Mouse (Mus musculus) kidney, embryonic 15.5 days (tissue): ENCODE data around the gene Caly. TPM values are rescaled to one million over a fixed set of nuclear protein-coding genes. Genes with fewer than 3 reads are reported as not detected.

Experiments used
- ATAC-seq: fragments of 200-750 bp; cut with Nextera tagmentation; replicated peaks from 2 replicates; pipeline ENCODE4 v1.8.0; 2017; ENCODE audit warnings: moderate TSS enrichment; ENCODE audit not compliant: low FRiP score
- H3K27ac ChIP-seq: fragments of 300-500 bp; sonication (generic); 2 replicates; pipeline ENCODE4 v1.5.1; 2015; ENCODE audit warnings: mild to moderate bottlenecking, inconsistent platforms
- H3K27me3 ChIP-seq: fragments of 300-500 bp; sonication (generic); 2 replicates; pipeline ENCODE4 v1.6.1; 2015; ENCODE audit warnings: inconsistent platforms
- H3K36me3 ChIP-seq: fragments of 300-500 bp; sonication (generic); 2 replicates; pipeline ENCODE4 v1.6.1; 2015; ENCODE audit warnings: inconsistent platforms
- H3K4me1 ChIP-seq: fragments of 300-500 bp; sonication (generic); 2 replicates; pipeline ENCODE4 v1.6.1; 2015; ENCODE audit warnings: inconsistent platforms
- H3K4me2 ChIP-seq: fragments of 300-500 bp; sonication (generic); 2 replicates; pipeline ENCODE4 v1.6.1; 2015; ENCODE audit warnings: moderate library complexity, mild to moderate bottlenecking, inconsistent platforms
- H3K4me3 ChIP-seq: fragments of 300-500 bp; sonication (generic); replicated peaks from 2 replicates; pipeline ENCODE4 v1.5.1; 2015; ENCODE audit warnings: mild to moderate bottlenecking, inconsistent platforms
- H3K9ac ChIP-seq: fragments of 300-500 bp; sonication (generic); 2 replicates; pipeline ENCODE4 v1.6.1; 2015; ENCODE audit warnings: mild to moderate bottlenecking, inconsistent platforms
- H3K9me3 ChIP-seq: fragments of 300-500 bp; sonication (generic); replicated peaks from 2 replicates; pipeline ENCODE4 v1.6.1; 2016; ENCODE audit warnings: inconsistent platforms
- WGBS: fragments of 180-500 bp; shearing (Covaris S2); methylation state at CpG from one replicate; pipeline ENCODE4 v1.1.7; 2015; ENCODE audit warnings: mixed read lengths; 5-methylcytosine and 5-hydroxymethylcytosine counted together
- polyA plus RNA-seq: library from polyadenylated mRNA; unstranded; fragments of >200 nt; fragmentation: Nextera tagmentation; extraction: Ambion mirVana; gene quantifications from 2 replicates; pipeline ENCODE4 v1.2.1, GENCODE M21; 2015

Gene Caly
- polyA plus RNA-seq, 1 experiment from 2014 or later = 2.1 TPM

- Histone ChIP-seq H3K27me3 (no peaks in the 10 kb centered on the region), H3K36me3 (peaks cover 64% of the 10 kb centered on the region), H3K4me2 (no peak overlapping the region), H3K4me3 (no peak overlapping the region), H3K9ac (no peak overlapping the region), H3K4me1 (0 out of 2 replicates have a peak, but pooled peaks cover 4% of the 10 kb centered on the region), H3K27ac (no peak overlapping the region), H3K9me3 (no peaks in the 10 kb centered on the region)
- ATAC-seq = no peak
- WGBS = 72% methylated on average over 3 of the region's 3 CpGs
Measured at GRCm38 (mm10) chr7:140111943-140112342, 29.6 kb upstream of the Caly start.

GRCm38 (mm10) chr7:140104009-140104408, 21.7 kb upstream of the Caly start:
- no peak overlapping the region for H3K27ac ChIP-seq
- H3K9me3 ChIP-seq = no peaks in the 10 kb centered on the region
- ATAC-seq = no peak
- H3K4me3 ChIP-seq = no peak overlapping the region
- peaks cover 38% of the 10 kb centered on the region for H3K36me3 ChIP-seq
- no peaks in the 10 kb centered on the region for H3K27me3 ChIP-seq
- H3K4me2 ChIP-seq = no peak overlapping the region
- no peak overlapping the region for H3K9ac ChIP-seq
- H3K4me1 ChIP-seq = peaks cover 15% of the 10 kb centered on the region
- 84% methylated on average over 4 of the region's 4 CpGs for WGBS

DNA sequence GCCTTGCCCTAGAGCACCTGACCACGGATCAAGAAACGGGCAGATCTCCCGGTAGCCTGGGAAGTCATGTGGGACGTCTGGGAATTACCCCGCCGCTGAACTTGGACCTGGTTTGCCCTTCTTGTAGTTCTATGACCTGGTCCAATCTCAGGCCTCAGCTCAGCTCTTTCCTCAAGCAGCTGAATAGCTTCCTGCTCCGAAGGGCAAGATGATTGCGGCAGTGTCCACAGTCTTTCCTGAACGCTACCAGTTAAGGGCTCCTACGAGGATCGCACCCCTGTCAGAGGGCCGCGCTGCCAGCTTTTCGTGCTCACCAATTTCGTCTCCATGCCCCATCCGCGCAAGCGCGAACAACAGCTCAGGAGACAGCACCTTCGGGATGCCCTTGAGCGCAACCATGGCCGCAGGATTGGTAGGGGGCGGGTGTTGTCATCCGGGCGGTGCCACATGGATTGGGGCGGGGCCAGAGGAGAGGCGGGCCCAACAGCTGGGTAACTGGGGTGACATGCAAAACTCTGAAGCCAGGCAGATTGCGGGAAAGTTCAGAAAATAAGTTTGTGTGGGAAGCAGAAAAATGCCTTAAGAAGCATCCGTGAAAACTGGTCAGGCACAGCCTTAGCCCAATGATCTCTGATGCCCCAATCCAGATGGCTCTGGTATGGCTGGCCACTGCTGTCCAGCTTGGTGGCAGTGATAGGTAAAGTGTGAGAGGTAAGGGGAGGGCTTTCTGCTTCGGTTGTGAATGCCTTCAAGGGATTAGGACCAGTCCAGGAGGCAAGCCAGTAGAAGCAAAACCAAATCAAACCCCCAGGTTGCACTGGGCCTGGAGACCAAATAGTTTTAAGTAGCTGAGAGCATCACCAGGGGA, 19.9 kb upstream of the Caly start, which contains the start of gene Fuom:
Fuom (minus strand) TSS at position 449 of the 868 bp plus-strand sequence.
- Histone ChIP-seq H3K27me3 (no peaks in the 10 kb centered on the region), H3K27ac (peak within 1 kb of the TSS; percentile 76), H3K4me3 (peak within 1 kb of the TSS; percentile 51), H3K36me3 (peaks cover 20% of the 10 kb centered on the region), H3K4me2 (peak within 1 kb of the TSS; percentile 82), H3K4me1 (peaks cover 15% of the 10 kb centered on the region), H3K9me3 (no peaks in the 10 kb centered on the region), H3K9ac (peak within 1 kb of the TSS; percentile 53)
- peak; percentile 94 for ATAC-seq
- WGBS = 1% methylated on average over 30 of the region's 30 CpGs

DNA sequence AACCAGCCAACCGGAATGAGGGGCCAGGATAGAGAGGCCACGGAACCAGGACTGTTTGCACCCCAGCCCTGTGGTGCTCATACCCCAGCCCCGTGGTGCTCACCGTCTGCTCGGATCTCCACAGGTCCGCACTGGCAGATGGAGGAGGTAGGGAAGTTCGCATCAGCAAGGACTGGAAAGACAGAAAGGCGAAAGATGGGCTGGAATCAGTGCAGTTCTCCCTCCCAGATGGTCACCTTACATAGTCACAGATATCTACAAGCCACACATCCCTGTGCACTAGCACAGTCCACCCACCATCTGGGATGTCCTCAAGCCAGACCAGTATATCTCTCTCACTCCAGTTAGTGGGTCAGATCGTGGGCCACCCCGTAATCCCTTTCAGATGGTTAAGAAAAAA, 19.1 kb upstream of the Caly start:
- Histone ChIP-seq H3K4me2 (peak overlapping the region; percentile 82), H3K4me3 (peak overlapping the region; percentile 51), H3K36me3 (peaks cover 13% of the 10 kb centered on the region), H3K27ac (no peak overlapping the region), H3K27me3 (no peaks in the 10 kb centered on the region), H3K4me1 (peaks cover 15% of the 10 kb centered on the region), H3K9me3 (no peaks in the 10 kb centered on the region), H3K9ac (no peak overlapping the region)
- 73% methylated on average over 10 of the region's 10 CpGs for WGBS
- no peak for ATAC-seq

DNA sequence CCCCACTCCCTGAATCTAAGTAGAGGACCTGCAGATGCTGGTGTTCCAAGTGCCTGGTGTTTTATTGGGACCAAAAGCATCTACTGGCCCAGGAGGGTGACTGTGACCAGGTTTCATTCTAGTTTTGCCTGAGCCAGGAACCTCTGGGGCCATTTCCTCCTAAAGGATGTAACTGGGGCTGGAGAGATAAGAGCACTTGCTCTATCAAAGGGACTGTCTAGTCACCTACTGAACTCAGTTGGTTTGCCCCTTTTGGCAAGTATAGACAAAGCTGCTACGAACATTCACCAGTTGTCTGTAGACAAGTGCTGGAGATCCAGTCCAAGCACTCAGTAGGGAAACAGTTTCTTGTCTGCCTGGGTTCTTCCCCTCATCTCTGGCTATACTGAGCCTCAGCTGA, 16.1 kb upstream of the Caly start:
- Histone ChIP-seq H3K4me2 (no peak overlapping the region), H3K27me3 (no peaks in the 10 kb centered on the region), H3K9ac (no peak overlapping the region), H3K27ac (no peak overlapping the region), H3K4me1 (peaks cover 22% of the 10 kb centered on the region), H3K36me3 (no peaks in the 10 kb centered on the region; the same call in 1 of the 2 replicates), H3K9me3 (no peaks in the 10 kb centered on the region), H3K4me3 (no peak overlapping the region)
- 87% methylated on average over 1 of the region's 1 CpGs for WGBS
- ATAC-seq = no peak

DNA sequence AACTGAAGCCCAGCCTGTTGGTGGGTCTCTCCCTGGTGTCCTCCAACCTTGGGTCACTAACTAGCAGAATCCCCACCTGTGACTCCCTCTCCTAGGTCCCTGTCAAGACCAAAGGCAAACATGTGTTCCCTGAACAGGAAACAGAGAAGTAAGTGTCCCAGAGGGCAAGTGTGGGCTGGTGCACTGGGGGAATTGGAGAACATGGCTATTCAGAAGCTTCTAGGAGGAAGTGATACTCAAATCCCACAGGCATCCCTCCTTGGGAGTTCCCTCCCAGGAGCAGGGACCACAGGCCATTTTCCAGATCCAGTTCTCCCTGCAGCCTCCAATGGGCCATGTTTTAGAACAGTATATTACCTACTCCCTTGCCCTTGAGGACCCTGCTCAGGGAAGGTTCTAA, 13.7 kb upstream of the Caly start:
- Histone ChIP-seq H3K27me3 (no peaks in the 10 kb centered on the region), H3K4me1 (peaks cover 9% of the 10 kb centered on the region), H3K9ac (no peak overlapping the region), H3K4me3 (no peak overlapping the region), H3K27ac (no peak overlapping the region), H3K4me2 (no peak overlapping the region), H3K36me3 (no peaks in the 10 kb centered on the region; the same call in 1 of the 2 replicates), H3K9me3 (no peaks in the 10 kb centered on the region)
- ATAC-seq = no peak

DNA sequence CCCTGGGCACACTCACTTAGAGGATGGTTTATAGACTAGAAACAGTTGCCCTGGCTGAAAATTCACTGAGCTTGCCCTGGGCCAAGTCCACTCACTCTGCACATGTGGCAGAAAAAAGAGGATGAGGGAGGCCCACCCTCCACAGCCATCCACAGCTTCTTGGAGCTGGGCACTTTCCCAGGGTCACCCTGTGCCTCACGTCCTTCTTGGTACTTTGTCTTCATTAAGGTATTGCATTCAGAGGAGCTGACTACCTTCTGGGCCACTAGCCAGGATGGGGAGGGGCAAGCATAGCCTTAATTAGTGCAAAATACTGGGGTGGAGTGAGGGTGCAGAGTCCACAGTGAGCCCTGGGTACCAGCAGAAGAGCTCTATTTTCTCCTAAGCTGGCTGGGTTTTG, 13.2 kb upstream of the Caly start:
- Histone ChIP-seq H3K4me1 (peaks cover 8% of the 10 kb centered on the region), H3K27me3 (no peaks in the 10 kb centered on the region), H3K4me2 (no peak overlapping the region), H3K4me3 (no peak overlapping the region), H3K9ac (no peak overlapping the region), H3K27ac (no peak overlapping the region), H3K9me3 (no peaks in the 10 kb centered on the region), H3K36me3 (no peaks in the 10 kb centered on the region; the same call in 1 of the 2 replicates)
- 0 out of 2 replicates have a peak, but pooled peaks have one; percentile 7 for ATAC-seq
- WGBS = 40% methylated on average over 1 of the region's 1 CpGs

GRCm38 (mm10) chr7:140094954-140095353, 12.6 kb upstream of the Caly start:
- 0 out of 2 replicates have a peak overlapping the region, but pooled peaks have one; percentile 32 for H3K27ac ChIP-seq
- peak; percentile 57; the same call in 1 of the 2 replicates for ATAC-seq
- no peaks in the 10 kb centered on the region; the same call in 1 of the 2 replicates for H3K36me3 ChIP-seq
- no peaks in the 10 kb centered on the region for H3K9me3 ChIP-seq
- H3K9ac ChIP-seq = no peak overlapping the region
- H3K4me2 ChIP-seq = no peak overlapping the region
- no peak overlapping the region for H3K4me3 ChIP-seq
- 52% methylated on average over 5 of the region's 5 CpGs for WGBS
- peaks cover 8% of the 10 kb centered on the region for H3K4me1 ChIP-seq
- no peaks in the 10 kb centered on the region for H3K27me3 ChIP-seq

- 59% methylated on average over 5 of the region's 5 CpGs for WGBS
- Histone ChIP-seq H3K27me3 (no peaks in the 10 kb centered on the region), H3K27ac (no peak within 1 kb of the TSS), H3K9me3 (no peaks in the 10 kb centered on the region), H3K4me2 (no peak within 1 kb of the TSS), H3K9ac (no peak within 1 kb of the TSS), H3K4me1 (peaks cover 8% of the 10 kb centered on the region), H3K4me3 (no peak within 1 kb of the TSS), H3K36me3 (no peaks in the 10 kb centered on the region)
- ATAC-seq = no peak
Measured at GRCm38 (mm10) chr7:140092924-140093528, 10.7 kb upstream of the Caly start, which contains the start of gene Prap1. Gene Prap1 (plus strand): TSS chr7:140093395.

GRCm38 (mm10) chr7:140090601-140091000, 8.3 kb upstream of the Caly start:
- 74% methylated on average over 10 of the region's 10 CpGs for WGBS
- Histone ChIP-seq H3K36me3 (no peaks in the 10 kb centered on the region), H3K27me3 (no peaks in the 10 kb centered on the region), H3K4me2 (no peak overlapping the region), H3K9me3 (no peaks in the 10 kb centered on the region), H3K4me3 (no peak overlapping the region), H3K4me1 (peaks cover 8% of the 10 kb centered on the region), H3K27ac (no peak overlapping the region), H3K9ac (no peak overlapping the region)
- ATAC-seq = no peak

DNA sequence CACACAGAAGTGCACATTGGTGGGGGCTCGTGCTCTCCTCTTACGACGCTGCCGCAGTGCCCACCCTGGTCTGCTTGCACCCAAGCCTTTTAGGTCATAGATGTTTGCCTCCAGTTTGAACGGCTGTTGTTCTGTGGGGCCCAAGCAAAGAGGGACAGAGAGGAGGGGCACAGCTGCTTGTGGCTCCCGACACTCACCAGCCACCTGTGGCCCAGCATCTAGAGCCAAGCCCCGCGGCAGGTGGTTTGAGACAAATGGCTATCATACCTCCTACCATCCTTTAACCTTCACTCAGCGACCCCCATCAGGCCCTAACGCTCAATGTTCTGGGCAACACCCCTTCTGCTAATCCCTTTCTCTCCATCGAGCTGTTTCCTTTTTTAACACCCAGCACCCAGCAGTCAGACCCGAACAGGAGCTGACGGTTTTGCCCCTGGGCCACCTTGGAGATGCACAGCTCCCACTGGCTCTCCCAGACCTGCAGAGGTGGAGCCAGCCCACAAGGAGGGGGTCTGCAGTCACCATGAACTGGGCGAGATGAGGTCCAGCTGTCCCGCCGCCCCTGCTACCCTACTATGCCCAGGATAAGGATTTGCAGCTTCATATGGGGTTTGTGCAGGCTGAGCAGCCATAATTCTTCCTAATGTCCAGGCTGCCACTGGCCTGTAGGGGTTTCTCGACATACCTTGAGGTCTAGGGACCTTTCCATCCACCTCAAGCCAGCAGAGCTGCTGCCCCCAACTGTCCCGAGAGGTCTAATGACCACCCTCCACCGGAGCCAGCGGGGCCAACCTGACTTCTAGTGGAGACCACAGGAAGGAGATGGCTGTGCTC, 723 bp downstream of the Caly start:
- H3K27ac ChIP-seq = no peak overlapping the region
- peak overlapping the region; percentile 19; the same call in 1 of the 2 replicates for H3K4me3 ChIP-seq
- peaks cover 52% of the 10 kb centered on the region for H3K27me3 ChIP-seq
- no peaks in the 10 kb centered on the region for H3K9me3 ChIP-seq
- no peaks in the 10 kb centered on the region for H3K36me3 ChIP-seq
- H3K4me1 ChIP-seq = peaks cover 21% of the 10 kb centered on the region
- H3K4me2 ChIP-seq = no peak overlapping the region
- H3K9ac ChIP-seq = no peak overlapping the region
- ATAC-seq = peak; percentile 50; the same call in 1 of the 2 replicates
- 13% methylated on average over 20 of the region's 20 CpGs for WGBS
